Mouse (Mus musculus) testis, adult 10 weeks (tissue): ENCODE results near the gene Ermard. TPM values are rescaled to one million over a fixed set of nuclear protein-coding genes. Genes with fewer than 3 reads are reported as not detected.

Experiments
- polyA plus RNA-seq: library from polyadenylated mRNA; stranded (reverse); fragments of 350-450 nt; fragmentation: Illumina TruSeq; extraction: RNeasy Lipid Tissue Mini Kit (QIAGEN cat#74804); gene quantifications from one replicate; pipeline ENCODE4 v1.2.3, GENCODE M21; 2014; ENCODE audit warnings: low read depth, low replicate concordance

Gene Ermard
- polyA plus RNA-seq, result 51.4 TPM

GRCm38 (mm10) chr17:15041175-15041729, at the start of gene Ermard, which contains the start of the genes Tcte3 and Gm3448:
Gene Ermard, plus strand, starts transcription at chr17:15041208.
Gene Tcte3, minus strand, starts transcription at chr17:15041488.
Gene Gm3448, minus strand, starts transcription at chr17:15041537.

GRCm38 (mm10) chr17:15009706-15010413, 31.1 kb upstream of the Ermard start, which contains the start of gene Gm3435:
Gene Gm3435, plus strand, starts transcription at chr17:15010176.

Other genes with a start within 250 kb of the Ermard start
- 24.1 TPM for gene Wdr27, start 98.0 kb upstream of the Ermard start, polyA plus RNA-seq
- gene 1600012H06Rik, start 98.0 kb upstream of the Ermard start, polyA plus RNA-seq, result 22.7 TPM
- gene Phf10, start 79.9 kb upstream of the Ermard start, polyA plus RNA-seq, result 315 TPM
- gene 9030025P20Rik, start 62.7 kb upstream of the Ermard start, polyA plus RNA-seq, result 8.8 TPM
- gene Gm3417, start 62.4 kb upstream of the Ermard start, polyA plus RNA-seq, result 4,053 TPM
- 9.6 TPM for gene Gm3435, start 31.0 kb upstream of the Ermard start, polyA plus RNA-seq
- 7,705 TPM for gene Tcte3, start 280 bp downstream of the Ermard start, polyA plus RNA-seq
- gene Gm3448, start 329 bp downstream of the Ermard start, polyA plus RNA-seq, result 38.5 TPM